15 mouse cellular contexts compared by ENCODE assay signal in genomic region chr7:134610159-134610558, GRCm38 (mm10).
DNase-seq lines count a peak whose midpoint lies in the region.
"Had no signal": no experiment of that assay in that cellular context is flagged by ENCODE, and none has a peak within 500 bp of the region (broad histone marks: within the 10 kb centered on the region; RNA-seq: fewer than 3 reads in every experiment).

No protein-coding gene starts in this region.

- DNase-seq in NIH3T3 (ENCODE audit: low read depth) = peak; percentile 5
- peak; percentile 65 to 83 for DNase-seq in kidney, adult 8-10 months
- peak; percentile 74 for DNase-seq in kidney, postnatal 14 days
- peak; percentile 6 for DNase-seq in yolk sac, embryonic 10.5 days (ENCODE audit: low spot score)
- DNase-seq in spleen, postnatal 10 days (ENCODE audit: low spot score in 2 of 2) = no peak
- DNase-seq in adrenal gland, adult 18-20 months (ENCODE audit: low spot score in 2 of 2) = no peak
- DNase-seq: adrenal gland, postnatal 14 days; cerebellum, adult 11 months; cerebellum, adult 9-10 months; cerebellum, postnatal 36 days; embryo, embryonic 11 days; gastrocnemius, postnatal 14 days; heart, adult 18-20 months; thymus, adult 18-20 months; thymus, postnatal 36 days had no signal

Comparison
In these comparisons a context has a peak if more than half of its experiments do, and no peak if none do; other contexts are left out.
1. DNase-seq: peak in NIH3T3 (single experiment), kidney, adult 8-10 months (2 of 2), kidney, postnatal 14 days (single experiment) and yolk sac, embryonic 10.5 days (single experiment); none in spleen, postnatal 10 days (0 of 2) and adrenal gland, adult 18-20 months (0 of 2).